Mouse (Mus musculus): ENCODE measurements around the gene Inpp1.

The Inpp1 gene

GRCm38 (mm10) chr1:52792701-52793100 lies 24.8 kb downstream of the Inpp1 start:
- DNase-seq (ENCODE audit: low read depth, low spot score): no peak

- no peak for DNase-seq (ENCODE audit: low read depth, low spot score)
Measured at GRCm38 (mm10) chr1:52787254-52787653, 30.2 kb downstream of the Inpp1 start.

- peak; percentile 44 for DNase-seq (ENCODE audit: low read depth, low spot score)
Measured at GRCm38 (mm10) chr1:52765176-52766111, 52.0 kb downstream of the Inpp1 start.

GRCm38 (mm10) chr1:52763894-52764809 lies 53.3 kb downstream of the Inpp1 start:
- DNase-seq (ENCODE audit: low read depth, low spot score): no peak

- peak; percentile 27 for DNase-seq (ENCODE audit: low read depth, low spot score)
Measured at GRCm38 (mm10) chr1:52758174-52758573, 59.3 kb downstream of the Inpp1 start.

- DNase-seq (ENCODE audit: low read depth, low spot score): no peak
Measured at GRCm38 (mm10) chr1:52754331-52754730, 63.2 kb downstream of the Inpp1 start.

- no peak for DNase-seq (ENCODE audit: low read depth, low spot score)
Measured at GRCm38 (mm10) chr1:52753828-52754227, 63.7 kb downstream of the Inpp1 start.

- peak; percentile 57 for DNase-seq (ENCODE audit: low read depth, low spot score)
Measured at GRCm38 (mm10) chr1:52752706-52753105, 64.8 kb downstream of the Inpp1 start.

GRCm38 (mm10) chr1:52751634-52752033 lies 65.9 kb downstream of the Inpp1 start:
- DNase-seq (ENCODE audit: low read depth, low spot score): no peak

- no peak for DNase-seq (ENCODE audit: low read depth, low spot score)
Measured at GRCm38 (mm10) chr1:52749978-52750377, 67.5 kb downstream of the Inpp1 start.

- peak; percentile 77 for DNase-seq (ENCODE audit: low read depth, low spot score)
Measured at GRCm38 (mm10) chr1:52748260-52748659, 69.2 kb downstream of the Inpp1 start.

GRCm38 (mm10) chr1:52742567-52742966 lies 74.9 kb downstream of the Inpp1 start:
- no peak for DNase-seq (ENCODE audit: low read depth, low spot score)
